Mouse (Mus musculus): ENCODE results near the gene 1700016H13Rik. TPM values are rescaled to one million over a fixed set of nuclear protein-coding genes. Genes with fewer than 3 reads are reported as not detected.

The 1700016H13Rik gene
- polyA plus RNA-seq, 1 experiment, result not detected

DNA sequence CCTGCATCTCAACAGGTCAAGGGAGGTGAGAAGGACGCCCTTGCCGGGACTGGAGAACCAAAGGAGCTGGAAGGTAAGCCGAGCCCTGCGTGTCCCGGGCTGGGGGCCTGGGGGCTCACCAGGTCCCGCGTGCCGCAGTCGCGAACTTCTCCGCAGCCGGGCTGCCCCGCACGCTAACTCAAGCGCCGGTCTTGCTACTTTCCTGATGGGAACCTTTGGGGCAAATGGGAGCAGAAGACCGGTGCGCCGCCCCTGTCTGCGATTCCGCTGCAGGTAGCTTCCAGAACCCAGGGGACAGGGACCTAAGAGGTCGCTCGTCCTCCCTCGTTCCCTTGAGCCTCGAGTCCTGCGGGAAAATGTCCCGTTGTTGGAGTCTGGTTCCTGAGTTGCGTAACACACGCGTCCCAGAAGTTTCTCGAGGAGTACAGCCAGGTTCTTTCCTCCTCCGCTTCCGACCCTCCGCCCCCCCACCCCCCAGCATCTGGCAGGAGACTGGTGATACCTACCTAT lies 36.8 kb upstream of the 1700016H13Rik start:
- H3K27me3 ChIP-seq (ENCODE audit: control insufficient read depth, insufficient read depth, insufficient read length), result no peaks in the 10 kb centered on the region
- peak overlapping the region; percentile 82 for H3ac ChIP-seq (ENCODE audit: control insufficient read depth, insufficient read length, low read depth)
- peak overlapping the region; percentile 61 for H3K4me3 ChIP-seq (ENCODE audit: insufficient read depth, poor library complexity, severe bottlenecking)
- TF ChIP-seq MYOG (IDR thresholded peaks at IDR 0.05; ENCODE audit: control insufficient read depth, extremely low read depth, insufficient read length) (no peak), CEBPB (IDR thresholded peaks at IDR 0.05; ENCODE audit: low read depth) (peak; percentile 84), FOSL1 (IDR thresholded peaks at IDR 0.05; ENCODE audit: insufficient read depth, low read length, poor library complexity, severe bottlenecking) (no peak)
- peaks cover 7% of the 10 kb centered on the region for H3K79me3 ChIP-seq (ENCODE audit: low read depth)
- H3K79me2 ChIP-seq (ENCODE audit: control insufficient read depth, insufficient read depth), result peaks cover 30% of the 10 kb centered on the region
- H3K36me3 ChIP-seq (ENCODE audit: control insufficient read depth, insufficient read depth), result no peaks in the 10 kb centered on the region

DNA sequence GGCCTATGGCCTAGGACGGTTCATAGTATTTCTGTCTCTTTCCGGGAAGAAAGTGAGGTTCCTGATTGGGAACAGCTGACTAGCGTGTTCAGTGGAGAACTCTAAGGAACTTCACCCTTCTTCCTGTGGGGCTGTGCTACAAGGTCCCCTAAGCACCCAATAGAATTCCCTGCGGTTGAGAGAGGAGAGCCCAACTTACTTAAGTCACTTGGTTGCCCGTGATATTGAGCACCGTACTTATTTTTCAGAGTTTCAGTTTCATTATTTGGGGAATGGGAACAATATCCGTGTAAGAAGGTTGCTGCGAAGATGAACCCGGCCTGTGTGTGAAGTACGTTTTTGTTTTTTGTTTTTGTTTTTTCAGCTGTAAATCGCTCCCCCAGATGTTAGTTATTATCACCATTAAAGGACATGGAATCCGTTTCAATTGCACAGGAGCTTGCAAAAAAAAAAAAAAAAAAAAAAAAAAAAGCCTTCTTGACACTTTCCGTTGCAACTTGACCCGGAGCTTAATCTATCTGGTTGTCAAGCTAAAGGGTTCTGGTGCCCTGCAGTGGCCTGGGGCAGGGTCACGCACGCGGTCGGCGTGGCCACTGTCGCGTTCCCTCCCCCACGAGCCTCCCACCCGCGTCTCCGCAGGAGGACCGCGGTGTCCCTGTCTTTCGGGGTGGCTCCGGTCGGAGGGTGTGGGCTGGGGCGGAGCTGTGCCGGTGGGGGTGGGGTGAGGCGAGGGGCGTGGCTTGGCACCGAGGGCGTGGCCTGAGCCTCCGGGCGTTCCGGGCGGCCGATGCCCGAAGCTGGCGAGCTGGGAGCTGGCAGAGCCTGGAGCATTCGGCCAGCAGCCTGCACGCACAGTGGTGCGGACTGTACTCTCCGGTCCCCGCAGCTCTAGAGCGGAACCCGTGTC lies 36.1 kb upstream of the 1700016H13Rik start, which contains the start of gene Aff1:
TSS of gene Aff1 (plus strand) at position 751 of the 907 bp plus-strand sequence.
- Histone ChIP-seq H3K79me3 (ENCODE audit: low read depth) (peaks cover 7% of the 10 kb centered on the region), H3K36me3 (ENCODE audit: control insufficient read depth, insufficient read depth) (no peaks in the 10 kb centered on the region), H3K79me2 (ENCODE audit: control insufficient read depth, insufficient read depth) (peaks cover 30% of the 10 kb centered on the region), H3K4me3 (ENCODE audit: insufficient read depth, poor library complexity, severe bottlenecking) (peak within 1 kb of the TSS; percentile 61), H3ac (ENCODE audit: control insufficient read depth, insufficient read length, low read depth) (peak within 1 kb of the TSS; percentile 82), H3K27me3 (ENCODE audit: control insufficient read depth, insufficient read depth, insufficient read length) (no peaks in the 10 kb centered on the region)
- TF ChIP-seq MAX (IDR thresholded peaks at IDR 0.05) (no peak), FOSL1 (IDR thresholded peaks at IDR 0.05; ENCODE audit: insufficient read depth, low read length, poor library complexity, severe bottlenecking) (no peak), USF1 (IDR thresholded peaks at IDR 0.05; ENCODE audit: low read depth) (no peak), CTCF (IDR thresholded peaks at IDR 0.05; ENCODE audit: control insufficient read depth, insufficient read depth, insufficient read length) (no peak), MYOG (IDR thresholded peaks at IDR 0.05; ENCODE audit: control insufficient read depth, extremely low read depth, insufficient read length) (no peak), MYOD1 (IDR thresholded peaks at IDR 0.05; ENCODE audit: control insufficient read depth, insufficient read length, low read depth) (no peak), CEBPB (IDR thresholded peaks at IDR 0.05; ENCODE audit: low read depth) (no peak)

DNA sequence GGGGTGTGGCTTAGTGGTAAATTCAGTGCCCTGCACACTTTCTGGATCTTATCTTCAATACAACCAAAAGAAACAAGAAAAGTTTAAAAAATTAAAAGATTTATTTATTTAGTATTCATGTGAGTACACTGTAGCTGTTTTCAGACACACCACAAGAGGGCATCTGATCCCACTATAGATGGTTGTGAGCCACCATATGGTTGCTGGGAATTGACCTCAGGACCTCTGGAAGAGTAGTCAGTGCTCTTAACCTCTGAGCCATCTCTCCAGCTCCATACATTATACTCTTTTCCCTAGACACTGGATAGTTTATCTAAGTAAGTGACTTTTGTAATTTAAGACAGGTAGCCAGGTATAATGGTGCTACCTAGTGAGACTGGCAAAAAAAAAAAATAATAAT lies 35.4 kb upstream of the 1700016H13Rik start:
- H3K79me3 ChIP-seq (ENCODE audit: low read depth), result peaks cover 7% of the 10 kb centered on the region
- peaks cover 30% of the 10 kb centered on the region for H3K79me2 ChIP-seq (ENCODE audit: control insufficient read depth, insufficient read depth)
- TF ChIP-seq FOSL1 (IDR thresholded peaks at IDR 0.05; ENCODE audit: insufficient read depth, low read length, poor library complexity, severe bottlenecking) (no peak), CEBPB (IDR thresholded peaks at IDR 0.05; ENCODE audit: low read depth) (no peak), USF1 (IDR thresholded peaks at IDR 0.05; ENCODE audit: low read depth) (no peak), MAX (IDR thresholded peaks at IDR 0.05) (no peak), MYOD1 (IDR thresholded peaks at IDR 0.05; ENCODE audit: control insufficient read depth, insufficient read length, low read depth) (no peak), MYOG (IDR thresholded peaks at IDR 0.05; ENCODE audit: control insufficient read depth, extremely low read depth, insufficient read length) (no peak), CTCF (IDR thresholded peaks at IDR 0.05; ENCODE audit: control insufficient read depth, insufficient read depth, insufficient read length) (no peak)
- H3K4me3 ChIP-seq (ENCODE audit: insufficient read depth, poor library complexity, severe bottlenecking), result peak overlapping the region; percentile 61
- H3ac ChIP-seq (ENCODE audit: control insufficient read depth, insufficient read length, low read depth), result no peak overlapping the region
- no peaks in the 10 kb centered on the region for H3K36me3 ChIP-seq (ENCODE audit: control insufficient read depth, insufficient read depth)
- H3K27me3 ChIP-seq (ENCODE audit: control insufficient read depth, insufficient read depth, insufficient read length), result no peaks in the 10 kb centered on the region

GRCm38 (mm10) chr5:103690190-103690589 lies 34.4 kb upstream of the 1700016H13Rik start:
- H3K79me2 ChIP-seq (ENCODE audit: control insufficient read depth, insufficient read depth), result peaks cover 23% of the 10 kb centered on the region
- no peak overlapping the region for H3K4me3 ChIP-seq (ENCODE audit: insufficient read depth, poor library complexity, severe bottlenecking)
- no peaks in the 10 kb centered on the region for H3K27me3 ChIP-seq (ENCODE audit: control insufficient read depth, insufficient read depth, insufficient read length)
- peaks cover 3% of the 10 kb centered on the region for H3K79me3 ChIP-seq (ENCODE audit: low read depth)
- no peaks in the 10 kb centered on the region for H3K36me3 ChIP-seq (ENCODE audit: control insufficient read depth, insufficient read depth)
- no peak for TF ChIP-seq MYOD1 (IDR thresholded peaks at IDR 0.05; ENCODE audit: control insufficient read depth, insufficient read length, low read depth)
- no peak for TF ChIP-seq FOSL1 (IDR thresholded peaks at IDR 0.05; ENCODE audit: insufficient read depth, low read length, poor library complexity, severe bottlenecking)
- no peak for TF ChIP-seq CEBPB (IDR thresholded peaks at IDR 0.05; ENCODE audit: low read depth)
- no peak for TF ChIP-seq MAX (IDR thresholded peaks at IDR 0.05)
- no peak for TF ChIP-seq USF1 (IDR thresholded peaks at IDR 0.05; ENCODE audit: low read depth)
- TF ChIP-seq CTCF (IDR thresholded peaks at IDR 0.05; ENCODE audit: control insufficient read depth, insufficient read depth, insufficient read length), result no peak
- no peak for TF ChIP-seq MYOG (IDR thresholded peaks at IDR 0.05; ENCODE audit: control insufficient read depth, extremely low read depth, insufficient read length)
- H3ac ChIP-seq (ENCODE audit: control insufficient read depth, insufficient read length, low read depth), result no peak overlapping the region

GRCm38 (mm10) chr5:103689645-103690044 lies 33.8 kb upstream of the 1700016H13Rik start:
- Histone ChIP-seq H3K79me3 (ENCODE audit: low read depth) (peaks cover 3% of the 10 kb centered on the region), H3K36me3 (ENCODE audit: control insufficient read depth, insufficient read depth) (no peaks in the 10 kb centered on the region), H3K79me2 (ENCODE audit: control insufficient read depth, insufficient read depth) (peaks cover 21% of the 10 kb centered on the region), H3K4me3 (ENCODE audit: insufficient read depth, poor library complexity, severe bottlenecking) (no peak overlapping the region), H3K27me3 (ENCODE audit: control insufficient read depth, insufficient read depth, insufficient read length) (no peaks in the 10 kb centered on the region), H3ac (ENCODE audit: control insufficient read depth, insufficient read length, low read depth) (no peak overlapping the region)
- TF ChIP-seq CTCF (IDR thresholded peaks at IDR 0.05; ENCODE audit: control insufficient read depth, insufficient read depth, insufficient read length), result no peak
- TF ChIP-seq CEBPB (IDR thresholded peaks at IDR 0.05; ENCODE audit: low read depth), result no peak
- no peak for TF ChIP-seq FOSL1 (IDR thresholded peaks at IDR 0.05; ENCODE audit: insufficient read depth, low read length, poor library complexity, severe bottlenecking)
- no peak for TF ChIP-seq MAX (IDR thresholded peaks at IDR 0.05)
- no peak for TF ChIP-seq MYOD1 (IDR thresholded peaks at IDR 0.05; ENCODE audit: control insufficient read depth, insufficient read length, low read depth)
- no peak for TF ChIP-seq USF1 (IDR thresholded peaks at IDR 0.05; ENCODE audit: low read depth)
- no peak for TF ChIP-seq MYOG (IDR thresholded peaks at IDR 0.05; ENCODE audit: control insufficient read depth, extremely low read depth, insufficient read length)

Measured in C2C12 (cell line).